Mouse (Mus musculus): ENCODE data around the gene Ahnak2.

DNA sequence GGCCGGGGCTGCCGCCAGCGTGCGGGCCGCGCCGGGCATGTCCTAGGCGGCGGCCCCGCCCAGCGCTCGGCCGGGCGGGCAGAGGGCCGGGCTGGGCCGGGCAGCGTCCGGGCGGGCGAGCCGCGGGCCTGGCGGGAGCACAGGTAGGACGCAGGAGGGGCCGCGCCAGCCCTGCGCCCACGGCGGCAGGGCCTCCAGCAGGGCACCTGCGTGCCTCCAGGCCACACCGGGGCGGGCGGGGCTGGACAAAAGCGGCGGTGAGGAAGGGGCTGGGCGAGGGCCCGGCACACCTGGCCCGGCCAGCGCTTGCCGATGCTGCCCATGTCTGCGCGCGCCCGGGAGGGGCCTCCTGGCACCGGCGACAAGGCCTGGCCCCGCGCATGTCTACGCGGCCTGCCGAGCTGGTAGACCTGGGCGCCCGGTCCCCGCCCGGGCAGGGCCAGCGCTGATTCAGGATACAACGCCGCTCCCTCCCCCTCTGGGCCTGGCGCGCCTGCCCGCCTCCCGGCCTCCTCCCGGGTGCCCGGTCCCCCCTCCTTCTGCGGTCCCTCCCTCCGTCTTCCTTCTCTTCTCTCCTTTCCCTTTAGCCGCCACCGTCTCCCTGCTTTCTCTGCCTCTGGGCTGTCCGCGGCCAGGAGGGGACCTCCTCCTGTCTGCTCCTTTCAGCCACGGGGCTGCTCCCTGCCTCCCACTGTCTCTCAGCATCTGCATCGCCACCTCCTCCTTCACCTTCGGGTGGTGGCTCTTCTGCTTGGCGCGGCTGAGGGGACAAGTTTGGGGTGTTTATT lies 80.0 kb downstream of the Ahnak2 start:
- no peak for TF ChIP-seq CTCF (IDR thresholded peaks at IDR 0.05; ENCODE audit: low read depth)
- no peak for TF ChIP-seq EP300 (IDR thresholded peaks at IDR 0.05; ENCODE audit: low read depth)

All from liver, postnatal 0 days (tissue).